Mouse (Mus musculus): ENCODE data around the gene Snx18. TPM values are rescaled to one million over a fixed set of nuclear protein-coding genes. Genes with fewer than 3 reads are reported as not detected.
A peak's percentile ranks its signal among the peaks of the same experiment; 100 is the strongest.

Gene Snx18
- polyA plus RNA-seq, 1 experiment from 2014 or later = 20.1 TPM

DNA sequence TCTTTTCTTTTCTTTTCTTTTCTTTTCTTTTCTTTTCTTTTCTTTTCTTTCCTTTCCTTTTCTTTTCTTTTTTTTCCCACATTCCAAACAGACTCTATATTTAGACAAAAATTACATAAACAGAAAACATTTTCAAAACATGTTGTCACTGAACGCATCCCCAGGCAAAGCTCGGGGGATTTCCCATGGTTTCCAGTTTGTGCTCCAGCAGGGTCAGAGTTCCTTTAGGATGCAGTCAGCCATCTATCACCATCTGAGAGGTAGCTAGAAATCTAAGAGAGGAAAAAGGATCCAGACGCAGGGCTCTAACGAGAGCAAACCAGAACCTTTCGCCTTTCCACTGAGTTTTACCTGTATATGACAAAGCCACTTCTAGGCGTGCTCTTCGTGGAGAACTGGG lies 52.0 kb downstream of the Snx18 start:
- 94% methylated on average over 7 of the region's 7 CpGs for WGBS

DNA sequence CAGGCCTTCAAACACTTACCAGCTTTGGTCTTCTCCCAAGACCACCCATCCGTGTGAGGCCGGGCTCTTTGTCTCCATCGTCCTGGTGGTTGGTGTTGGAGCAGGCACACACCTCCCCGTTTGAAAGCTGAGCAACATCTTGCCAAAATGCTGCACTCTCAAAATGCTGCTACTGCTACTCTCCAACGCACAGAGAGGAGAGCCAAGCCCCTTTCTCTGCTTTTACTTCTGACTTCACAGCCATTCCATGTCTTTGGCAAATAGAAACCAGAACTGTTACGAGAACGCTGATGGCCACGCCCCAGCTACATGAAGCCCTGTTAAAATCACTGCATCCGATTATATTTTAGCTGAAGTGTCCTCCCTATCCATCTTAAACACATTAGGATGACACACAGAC lies 58.7 kb downstream of the Snx18 start:
- H3K9me3 ChIP-seq (ENCODE audit: control insufficient read depth, low read length) = no peaks in the 10 kb centered on the region
- ATAC-seq (ENCODE audit: low FRiP score) (no peak), DNase-seq (ENCODE audit: low spot score, missing footprints) (no peak)
- no peaks in the 10 kb centered on the region for H3K4me1 ChIP-seq (ENCODE audit: control insufficient read depth, insufficient read depth, low read length)
- H3K27ac ChIP-seq (ENCODE audit: low read depth, low read length) = no peak overlapping the region
- 92% methylated on average over 9 of the region's 9 CpGs for WGBS
- H3K27me3 ChIP-seq (ENCODE audit: control insufficient read depth, insufficient read depth, low read length) = no peaks in the 10 kb centered on the region
- no peak overlapping the region for H3K4me2 ChIP-seq
- no peaks in the 10 kb centered on the region for H3K36me3 ChIP-seq (ENCODE audit: control insufficient read depth, insufficient read depth, low read length)
- no peak overlapping the region for H3K4me3 ChIP-seq (ENCODE audit: low read depth, low read length)
- H3K9ac ChIP-seq (ENCODE audit: low read length) = no peak overlapping the region

More for the DNA sequence above, 52.0 kb downstream of the Snx18 start:
- H3K9ac ChIP-seq (ENCODE audit: low read length) = no peak overlapping the region
- H3K4me1 ChIP-seq (ENCODE audit: control insufficient read depth, insufficient read depth, low read length) = no peaks in the 10 kb centered on the region
- no peak for ATAC-seq (ENCODE audit: low FRiP score)
- no peak overlapping the region for H3K4me2 ChIP-seq
- no peaks in the 10 kb centered on the region for H3K36me3 ChIP-seq (ENCODE audit: control insufficient read depth, insufficient read depth, low read length)
- DNase-seq (ENCODE audit: low spot score, missing footprints) = peak; percentile 37
- H3K9me3 ChIP-seq (ENCODE audit: control insufficient read depth, low read length) = no peaks in the 10 kb centered on the region
- no peak overlapping the region for H3K27ac ChIP-seq (ENCODE audit: low read depth, low read length)
- no peak overlapping the region for H3K4me3 ChIP-seq (ENCODE audit: low read depth, low read length)
- no peaks in the 10 kb centered on the region for H3K27me3 ChIP-seq (ENCODE audit: control insufficient read depth, insufficient read depth, low read length)

DNA sequence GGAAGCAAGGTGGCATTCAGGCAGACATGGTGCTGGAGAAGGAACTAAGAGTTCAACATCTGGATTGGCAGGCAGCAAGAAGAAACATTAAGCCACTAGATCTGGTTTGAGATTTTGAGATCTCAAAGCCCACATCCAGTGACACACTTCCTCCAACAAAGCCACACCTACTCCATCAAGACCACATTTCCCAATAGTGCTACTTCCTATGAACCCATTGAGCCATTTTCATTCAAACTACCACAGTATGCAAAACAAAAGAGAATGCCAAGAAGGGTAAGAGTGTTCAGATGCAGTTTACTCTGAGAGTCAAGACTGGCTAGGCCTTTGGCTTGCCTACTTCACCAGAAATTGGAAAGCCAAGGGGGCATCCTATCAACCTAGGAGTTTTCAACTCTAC lies 61.8 kb downstream of the Snx18 start:
- ATAC-seq (ENCODE audit: low FRiP score) = no peak
- no peaks in the 10 kb centered on the region for H3K36me3 ChIP-seq (ENCODE audit: control insufficient read depth, insufficient read depth, low read length)
- no peak for DNase-seq (ENCODE audit: low spot score, missing footprints)
- no peaks in the 10 kb centered on the region for H3K27me3 ChIP-seq (ENCODE audit: control insufficient read depth, insufficient read depth, low read length)
- H3K27ac ChIP-seq (ENCODE audit: low read depth, low read length) = no peak overlapping the region
- no peak overlapping the region for H3K4me3 ChIP-seq (ENCODE audit: low read depth, low read length)
- H3K4me2 ChIP-seq = no peak overlapping the region
- no peak overlapping the region for H3K9ac ChIP-seq (ENCODE audit: low read length)
- H3K4me1 ChIP-seq (ENCODE audit: control insufficient read depth, insufficient read depth, low read length) = no peaks in the 10 kb centered on the region
- H3K9me3 ChIP-seq (ENCODE audit: control insufficient read depth, low read length) = no peaks in the 10 kb centered on the region

DNA sequence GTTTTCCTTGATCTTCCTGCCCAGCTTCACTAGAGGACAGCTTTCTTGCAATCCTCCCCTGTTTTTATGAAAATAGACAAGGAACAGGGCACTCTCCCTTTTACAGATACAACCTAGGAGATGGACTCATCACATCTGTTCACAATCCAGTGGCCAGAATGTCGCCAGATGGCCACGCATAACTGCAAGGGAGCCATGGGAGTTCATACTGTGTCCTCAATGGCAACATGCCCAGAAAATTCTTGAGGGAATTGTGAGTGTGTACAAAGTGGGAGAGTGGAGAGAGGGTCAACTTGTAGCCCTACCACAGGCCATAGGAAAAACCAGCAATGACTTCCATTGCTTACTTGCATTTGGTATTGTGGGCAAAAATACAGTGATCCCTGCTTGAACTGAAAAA lies 63.1 kb downstream of the Snx18 start:
- no peaks in the 10 kb centered on the region for H3K9me3 ChIP-seq (ENCODE audit: control insufficient read depth, low read length)
- WGBS = 89% methylated on average over 2 of the region's 2 CpGs
- H3K27ac ChIP-seq (ENCODE audit: low read depth, low read length) = no peak overlapping the region
- no peaks in the 10 kb centered on the region for H3K36me3 ChIP-seq (ENCODE audit: control insufficient read depth, insufficient read depth, low read length)
- H3K4me2 ChIP-seq = no peak overlapping the region
- ATAC-seq (ENCODE audit: low FRiP score) (no peak), DNase-seq (ENCODE audit: low spot score, missing footprints) (no peak)
- no peak overlapping the region for H3K9ac ChIP-seq (ENCODE audit: low read length)
- H3K4me3 ChIP-seq (ENCODE audit: low read depth, low read length) = no peak overlapping the region
- H3K4me1 ChIP-seq (ENCODE audit: control insufficient read depth, insufficient read depth, low read length) = no peaks in the 10 kb centered on the region
- no peaks in the 10 kb centered on the region for H3K27me3 ChIP-seq (ENCODE audit: control insufficient read depth, insufficient read depth, low read length)

DNA sequence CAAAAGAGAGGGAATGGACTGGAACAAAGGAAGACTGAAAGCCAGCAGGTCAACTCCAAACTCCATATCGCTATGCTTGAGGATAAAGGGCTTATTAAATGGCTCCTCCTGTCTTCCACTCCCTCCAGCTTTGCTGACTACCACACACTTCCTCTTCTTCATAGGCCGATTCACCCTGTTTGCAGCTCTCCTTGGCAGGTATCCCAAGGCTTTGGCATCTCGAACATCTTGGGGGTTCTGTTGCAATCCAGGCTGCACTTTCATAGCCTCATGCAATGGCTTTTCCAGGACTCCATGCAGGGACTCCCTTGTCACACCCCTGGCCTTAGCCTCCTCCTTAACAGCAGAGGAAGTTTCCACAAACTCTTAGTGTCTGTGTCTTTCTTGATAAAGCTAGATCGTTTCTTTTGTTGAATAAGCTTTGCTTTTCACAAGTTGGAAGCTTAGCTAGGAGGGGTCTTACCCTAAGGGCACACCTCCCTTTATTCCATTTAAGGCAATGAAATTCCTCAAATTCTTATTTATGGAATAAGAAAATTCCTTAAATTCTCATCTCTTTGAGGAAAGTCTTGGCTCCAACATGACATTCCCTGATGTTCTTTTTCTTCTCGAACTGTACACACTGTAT lies 64.6 kb downstream of the Snx18 start:
- H3K27ac ChIP-seq (ENCODE audit: low read depth, low read length) = no peak overlapping the region
- no peaks in the 10 kb centered on the region for H3K9me3 ChIP-seq (ENCODE audit: control insufficient read depth, low read length)
- no peaks in the 10 kb centered on the region for H3K36me3 ChIP-seq (ENCODE audit: control insufficient read depth, insufficient read depth, low read length)

DNA sequence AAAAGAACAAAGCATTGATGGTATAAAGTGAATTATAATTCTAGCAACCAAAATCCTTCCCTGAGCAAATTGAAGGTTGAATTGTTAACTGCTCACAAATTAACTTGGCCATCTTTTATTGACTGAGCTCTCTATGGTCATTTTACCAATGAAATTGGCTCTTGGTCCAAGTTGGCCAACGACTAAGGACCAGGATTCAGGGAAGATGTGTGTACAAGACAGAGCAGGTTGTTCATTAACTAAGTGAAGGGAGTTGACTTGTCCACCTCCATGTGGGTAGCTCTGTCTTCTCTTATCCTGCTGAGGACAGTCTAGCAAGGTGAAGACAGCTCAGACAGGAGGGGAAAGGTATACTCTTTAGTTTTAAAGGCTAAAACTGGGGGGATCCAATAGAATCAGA lies 66.0 kb downstream of the Snx18 start:
- 88% methylated on average over 1 of the region's 1 CpGs for WGBS

More for the DNA sequence above, 64.6 kb downstream of the Snx18 start:
- H3K27me3 ChIP-seq (ENCODE audit: control insufficient read depth, insufficient read depth, low read length) = no peaks in the 10 kb centered on the region
- no peaks in the 10 kb centered on the region for H3K4me1 ChIP-seq (ENCODE audit: control insufficient read depth, insufficient read depth, low read length)
- no peak overlapping the region for H3K9ac ChIP-seq (ENCODE audit: low read length)
- no peak overlapping the region for H3K4me2 ChIP-seq
- H3K4me3 ChIP-seq (ENCODE audit: low read depth, low read length) = no peak overlapping the region
- ATAC-seq (ENCODE audit: low FRiP score) (no peak), DNase-seq (ENCODE audit: low spot score, missing footprints) (no peak)
- 82% methylated on average over 5 of the region's 5 CpGs for WGBS

DNA sequence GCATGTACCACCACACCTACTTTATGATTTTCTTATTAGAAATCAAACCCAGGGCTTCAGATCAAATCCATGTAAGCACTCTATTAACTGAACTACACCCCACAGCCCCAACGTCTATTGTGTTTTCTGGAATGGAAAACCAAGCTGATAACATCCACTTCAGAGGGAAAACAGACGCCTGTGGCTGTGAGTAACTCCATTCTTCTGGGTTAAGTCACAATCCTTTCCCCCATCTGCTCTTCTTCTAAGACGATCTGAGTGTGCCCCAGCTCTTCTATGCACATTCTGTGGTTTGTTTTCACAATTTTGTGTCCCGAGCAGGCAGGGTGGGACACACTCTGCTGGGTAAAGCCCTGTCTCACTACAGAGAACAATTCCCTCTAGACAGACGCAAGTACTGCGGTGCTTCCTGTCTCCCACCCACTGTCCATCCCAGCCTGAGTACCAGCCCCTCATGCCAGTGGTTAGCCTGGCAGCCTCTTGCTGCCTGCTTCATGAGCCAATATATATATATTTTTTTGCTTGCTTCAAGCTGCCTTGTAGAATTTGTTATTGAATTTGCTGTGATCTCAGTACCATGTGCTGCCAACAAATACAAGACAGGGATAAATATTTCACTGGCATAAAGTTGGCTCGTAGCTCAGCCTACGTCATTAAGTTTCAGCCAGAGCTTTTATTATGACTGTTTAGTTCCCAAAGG lies 67.3 kb downstream of the Snx18 start:
- no peaks in the 10 kb centered on the region for H3K36me3 ChIP-seq (ENCODE audit: control insufficient read depth, insufficient read depth, low read length)
- H3K9me3 ChIP-seq (ENCODE audit: control insufficient read depth, low read length) = no peaks in the 10 kb centered on the region
- ATAC-seq (ENCODE audit: low FRiP score) (no peak), DNase-seq (ENCODE audit: low spot score, missing footprints) (no peak)
- no peaks in the 10 kb centered on the region for H3K4me1 ChIP-seq (ENCODE audit: control insufficient read depth, insufficient read depth, low read length)
- H3K9ac ChIP-seq (ENCODE audit: low read length) = no peak overlapping the region
- no peaks in the 10 kb centered on the region for H3K27me3 ChIP-seq (ENCODE audit: control insufficient read depth, insufficient read depth, low read length)
- 78% methylated on average over 8 of the region's 8 CpGs for WGBS
- no peak overlapping the region for H3K4me2 ChIP-seq
- H3K27ac ChIP-seq (ENCODE audit: low read depth, low read length) = no peak overlapping the region
- H3K4me3 ChIP-seq (ENCODE audit: low read depth, low read length) = no peak overlapping the region

More for the DNA sequence above, 66.0 kb downstream of the Snx18 start:
- ATAC-seq (ENCODE audit: low FRiP score) = no peak
- Histone ChIP-seq H3K27me3 (ENCODE audit: control insufficient read depth, insufficient read depth, low read length) (no peaks in the 10 kb centered on the region), H3K9ac (ENCODE audit: low read length) (no peak overlapping the region), H3K4me1 (ENCODE audit: control insufficient read depth, insufficient read depth, low read length) (no peaks in the 10 kb centered on the region), H3K9me3 (ENCODE audit: control insufficient read depth, low read length) (no peaks in the 10 kb centered on the region), H3K27ac (ENCODE audit: low read depth, low read length) (no peak overlapping the region), H3K4me2 (no peak overlapping the region), H3K4me3 (ENCODE audit: low read depth, low read length) (no peak overlapping the region), H3K36me3 (ENCODE audit: control insufficient read depth, insufficient read depth, low read length) (no peaks in the 10 kb centered on the region)
- no peak for DNase-seq (ENCODE audit: low spot score, missing footprints)

DNA sequence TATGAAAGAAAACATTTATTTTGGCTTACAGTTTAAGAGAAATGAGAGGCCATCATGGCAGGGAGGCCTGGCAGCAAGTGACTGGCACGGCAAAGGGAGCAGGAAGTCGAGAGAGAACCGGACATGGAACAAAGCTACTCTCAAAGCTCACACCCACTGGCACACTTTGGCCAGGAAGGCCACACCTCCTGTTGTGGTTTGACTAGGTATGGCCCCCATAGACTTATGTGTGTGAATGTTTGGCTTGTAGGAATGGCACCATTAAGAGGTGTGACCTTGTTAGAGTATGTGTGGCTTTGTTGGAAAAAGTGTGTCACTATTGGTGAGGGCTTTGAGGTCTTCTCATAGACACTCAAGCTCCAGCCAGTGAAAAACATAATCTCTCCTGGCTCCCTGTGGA lies 69.3 kb downstream of the Snx18 start:
- ATAC-seq (ENCODE audit: low FRiP score) (no peak), DNase-seq (ENCODE audit: low spot score, missing footprints) (no peak)
- no peaks in the 10 kb centered on the region for H3K4me1 ChIP-seq (ENCODE audit: control insufficient read depth, insufficient read depth, low read length)
- H3K27ac ChIP-seq (ENCODE audit: low read depth, low read length) = no peak overlapping the region
- no peak overlapping the region for H3K4me3 ChIP-seq (ENCODE audit: low read depth, low read length)
- no peak overlapping the region for H3K4me2 ChIP-seq
- no peak overlapping the region for H3K9ac ChIP-seq (ENCODE audit: low read length)
- no peaks in the 10 kb centered on the region for H3K36me3 ChIP-seq (ENCODE audit: control insufficient read depth, insufficient read depth, low read length)
- no peaks in the 10 kb centered on the region for H3K27me3 ChIP-seq (ENCODE audit: control insufficient read depth, insufficient read depth, low read length)
- no peaks in the 10 kb centered on the region for H3K9me3 ChIP-seq (ENCODE audit: control insufficient read depth, low read length)
- 85% methylated on average over 3 of the region's 3 CpGs for WGBS

DNA sequence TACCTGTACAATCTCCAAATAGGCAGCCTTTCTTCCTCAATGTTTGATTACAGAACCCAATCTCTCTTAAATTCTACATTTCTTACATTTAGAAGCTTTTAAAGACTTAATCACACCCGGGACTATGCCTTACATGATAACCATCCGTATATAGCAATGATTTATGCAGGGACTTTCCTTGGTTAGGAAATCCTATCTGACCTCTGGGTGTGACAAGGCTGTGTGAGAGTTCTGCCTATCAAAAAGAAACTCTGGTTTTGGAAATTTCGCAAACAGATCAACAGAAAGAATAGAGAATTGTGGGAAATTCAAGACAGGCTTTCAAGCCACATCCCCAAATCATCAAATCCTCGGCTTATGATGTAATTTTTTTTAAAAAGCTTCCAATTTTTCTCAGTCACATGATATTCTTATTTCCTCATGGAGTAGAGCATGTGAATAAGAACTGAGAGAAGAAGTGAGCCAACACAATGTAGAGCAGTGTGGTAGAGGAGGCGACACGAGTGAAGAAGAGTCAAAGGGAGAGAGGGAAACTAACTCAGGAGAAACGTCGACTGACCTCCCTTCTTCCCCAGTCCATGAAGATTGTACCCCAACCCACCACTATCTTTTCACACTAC lies 70.4 kb downstream of the Snx18 start:
- H3K4me3 ChIP-seq (ENCODE audit: low read depth, low read length) = no peak overlapping the region
- 88% methylated on average over 8 of the region's 8 CpGs for WGBS
- H3K9me3 ChIP-seq (ENCODE audit: control insufficient read depth, low read length) = no peaks in the 10 kb centered on the region
- no peaks in the 10 kb centered on the region for H3K4me1 ChIP-seq (ENCODE audit: control insufficient read depth, insufficient read depth, low read length)
- ATAC-seq (ENCODE audit: low FRiP score) = no peak
- no peak overlapping the region for H3K27ac ChIP-seq (ENCODE audit: low read depth, low read length)
- no peak overlapping the region for H3K9ac ChIP-seq (ENCODE audit: low read length)
- H3K36me3 ChIP-seq (ENCODE audit: control insufficient read depth, insufficient read depth, low read length) = no peaks in the 10 kb centered on the region
- H3K27me3 ChIP-seq (ENCODE audit: control insufficient read depth, insufficient read depth, low read length) = no peaks in the 10 kb centered on the region
- no peak overlapping the region for H3K4me2 ChIP-seq
- DNase-seq (ENCODE audit: low spot score, missing footprints) = no peak

All from midbrain, embryonic 11.5 days (tissue).